In genomic region chr1:89323091-89323490, GRCm38 (mm10) we compare ENCODE assay signal across 9 mouse cellular contexts.
DNase-seq lines count a peak whose midpoint lies in the region; ATAC-seq and TF ChIP-seq lines count a peak whose summit lies in the region.
"Had no signal": no experiment of that assay in that cellular context is flagged by ENCODE, and none has a peak within 500 bp of the region (broad histone marks: within the 10 kb centered on the region; RNA-seq: fewer than 3 reads in every experiment).

No protein-coding gene starts in this region.

- DNase-seq in forebrain, postnatal 0 days, result peak; percentile 39
- peak; percentile 30 for DNase-seq in ovary, postnatal 36 days (ENCODE audit: low spot score)
- no peak for DNase-seq in ovary, postnatal 10 days (ENCODE audit: low spot score)
- DNase-seq in lung, embryonic 14.5 days, result peak; percentile 81
- DNase-seq in thymus, postnatal 25 days, result peak; percentile 24

- H3K9me3 ChIP-seq in forebrain, postnatal 0 days (ENCODE audit: low read length), result no peaks in the 10 kb centered on the region
- no peaks in the 10 kb centered on the region for H3K9me3 ChIP-seq in forebrain, embryonic 16.5 days (ENCODE audit: control insufficient read depth, low read length)
- no peaks in the 10 kb centered on the region for H3K9me3 ChIP-seq in heart, embryonic 15.5 days (replicated peaks)
- no peaks in the 10 kb centered on the region for H3K9me3 ChIP-seq in lung, embryonic 14.5 days (ENCODE audit: low read depth, low read length)
- H3K9me3 ChIP-seq: heart, embryonic 13.5 days had no signal

- no peak overlapping the region for H3K4me2 ChIP-seq in forebrain, postnatal 0 days (ENCODE audit: low read depth)
- no peak overlapping the region for H3K4me2 ChIP-seq in forebrain, embryonic 16.5 days (ENCODE audit: low read length)
- H3K4me2 ChIP-seq in heart, embryonic 15.5 days, result no peak overlapping the region
- no peak overlapping the region for H3K4me2 ChIP-seq in lung, embryonic 14.5 days
- H3K4me2 ChIP-seq: heart, embryonic 13.5 days had no signal

- H3K27me3 ChIP-seq in forebrain, postnatal 0 days (ENCODE audit: insufficient read depth, low read length), result no peaks in the 10 kb centered on the region
- H3K27me3 ChIP-seq in forebrain, embryonic 16.5 days (replicated peaks; ENCODE audit: control insufficient read depth, insufficient read depth, low read length), result no peaks in the 10 kb centered on the region
- H3K27me3 ChIP-seq in heart, embryonic 15.5 days, result no peaks in the 10 kb centered on the region
- no peaks in the 10 kb centered on the region for H3K27me3 ChIP-seq in lung, embryonic 14.5 days (ENCODE audit: insufficient read depth, low read length)
- H3K27me3 ChIP-seq: heart, embryonic 13.5 days had no signal

- H3K4me3 ChIP-seq in forebrain, postnatal 0 days (ENCODE audit: low read depth, low read length), result no peak overlapping the region
- H3K4me3 ChIP-seq in forebrain, embryonic 16.5 days (replicated peaks; ENCODE audit: low read length), result no peak overlapping the region
- no peak overlapping the region for H3K4me3 ChIP-seq in brown adipose tissue, adult 24 weeks (ENCODE audit: insufficient read depth, low read depth, low read length)
- no peak overlapping the region for H3K4me3 ChIP-seq in heart, embryonic 15.5 days
- no peak overlapping the region for H3K4me3 ChIP-seq in lung, embryonic 14.5 days (ENCODE audit: low read depth, low read length)
- H3K4me3 ChIP-seq: heart, embryonic 13.5 days had no signal

- WGBS in forebrain, postnatal 0 days, result 40% methylated on average over 2 of the region's 2 CpGs
- WGBS in forebrain, embryonic 16.5 days, result 34% methylated on average over 2 of the region's 2 CpGs
- WGBS in heart, embryonic 15.5 days, result 38% methylated on average over 2 of the region's 2 CpGs
- WGBS in lung, embryonic 14.5 days, result 45% methylated on average over 2 of the region's 2 CpGs

- H3K36me3 ChIP-seq in forebrain, postnatal 0 days (ENCODE audit: insufficient read depth), result no peaks in the 10 kb centered on the region
- no peaks in the 10 kb centered on the region for H3K36me3 ChIP-seq in forebrain, embryonic 16.5 days (ENCODE audit: control insufficient read depth, insufficient read depth)
- no peaks in the 10 kb centered on the region for H3K36me3 ChIP-seq in heart, embryonic 15.5 days
- H3K36me3 ChIP-seq in lung, embryonic 14.5 days (ENCODE audit: insufficient read depth), result no peaks in the 10 kb centered on the region
- H3K36me3 ChIP-seq: heart, embryonic 13.5 days had no signal

- peak; percentile 61 for TF ChIP-seq CTCF in forebrain, postnatal 0 days (IDR thresholded peaks at IDR 0.05; ENCODE audit: low read depth)
- peak; percentile 76 for TF ChIP-seq CTCF in lung, embryonic 14.5 days (IDR thresholded peaks at IDR 0.05; ENCODE audit: low read depth)

- H3K9ac ChIP-seq in forebrain, postnatal 0 days, result no peak overlapping the region
- no peak overlapping the region for H3K9ac ChIP-seq in forebrain, embryonic 16.5 days (replicated peaks; ENCODE audit: low read depth, low read length)
- H3K9ac ChIP-seq in heart, embryonic 15.5 days, result no peak overlapping the region
- H3K9ac ChIP-seq in lung, embryonic 14.5 days, result no peak overlapping the region
- H3K9ac ChIP-seq: heart, embryonic 13.5 days had no signal

- ATAC-seq in forebrain, postnatal 0 days, result no peak
- no peak for ATAC-seq in forebrain, embryonic 16.5 days
- no peak for ATAC-seq in heart, embryonic 15.5 days (replicated peaks; ENCODE audit: insufficient number of reproducible peaks, insufficient read depth, low FRiP score, low read depth)
- no peak for ATAC-seq in lung, embryonic 14.5 days (ENCODE audit: insufficient read depth)

- no peak overlapping the region for H3K27ac ChIP-seq in forebrain, postnatal 0 days (ENCODE audit: low read depth, low read length)
- H3K27ac ChIP-seq in forebrain, embryonic 16.5 days (ENCODE audit: low read length), result no peak overlapping the region
- H3K27ac ChIP-seq in brown adipose tissue, adult 24 weeks (replicated peaks; ENCODE audit: low read depth, low read length), result peak overlapping the region; percentile 73; the same call in 1 of the 2 replicates
- peak overlapping the region; percentile 16; the same call in 1 of the 2 replicates for H3K27ac ChIP-seq in heart, embryonic 15.5 days
- no peak overlapping the region for H3K27ac ChIP-seq in lung, embryonic 14.5 days (ENCODE audit: low read depth)

- H3K4me1 ChIP-seq in forebrain, postnatal 0 days (ENCODE audit: insufficient read depth), result no peaks in the 10 kb centered on the region
- H3K4me1 ChIP-seq in forebrain, embryonic 16.5 days (replicated peaks; ENCODE audit: control insufficient read depth, insufficient read depth, low read length), result no peaks in the 10 kb centered on the region
- peaks cover 9% of the 10 kb centered on the region; the same call in 1 of the 2 replicates for H3K4me1 ChIP-seq in brown adipose tissue, adult 24 weeks (ENCODE audit: control insufficient read depth, insufficient read depth, insufficient read length, low read length)
- no peaks in the 10 kb centered on the region for H3K4me1 ChIP-seq in heart, embryonic 15.5 days (replicated peaks)
- H3K4me1 ChIP-seq in lung, embryonic 14.5 days (ENCODE audit: insufficient read depth), result no peaks in the 10 kb centered on the region
- H3K4me1 ChIP-seq: heart, embryonic 13.5 days had no signal

Comparison
In these comparisons a context has a peak if more than half of its experiments do, and no peak if none do; other contexts are left out.
1. H3K27ac ChIP-seq: peak in brown adipose tissue, adult 24 weeks (single experiment) and heart, embryonic 15.5 days (single experiment); none in forebrain, postnatal 0 days (single experiment), forebrain, embryonic 16.5 days (single experiment) and lung, embryonic 14.5 days (single experiment).